Mouse (Mus musculus) right cerebral cortex, adult 2 months (tissue): ENCODE results near the gene Steap2.

Experiments
- DNase-seq, 2 experiments: peaks; one replicate each; pipeline ENCODE4 v3.0.0; 2021 to 2022; ENCODE audit warnings: low spot score in 2 of 2

Gene Steap2

GRCm38 (mm10) chr5:5664371-5664926, 29.9 kb downstream of the Steap2 start:
- no peak for DNase-seq

- DNase-seq, result peak; percentile 93 to 94
These were observed 30.6 kb downstream of the Steap2 start, which contains the start of gene Cfap69 for GRCm38 (mm10) chr5:5663655-5664370. Gene Cfap69 (minus strand): TSS chr5:5664239.

DNA sequence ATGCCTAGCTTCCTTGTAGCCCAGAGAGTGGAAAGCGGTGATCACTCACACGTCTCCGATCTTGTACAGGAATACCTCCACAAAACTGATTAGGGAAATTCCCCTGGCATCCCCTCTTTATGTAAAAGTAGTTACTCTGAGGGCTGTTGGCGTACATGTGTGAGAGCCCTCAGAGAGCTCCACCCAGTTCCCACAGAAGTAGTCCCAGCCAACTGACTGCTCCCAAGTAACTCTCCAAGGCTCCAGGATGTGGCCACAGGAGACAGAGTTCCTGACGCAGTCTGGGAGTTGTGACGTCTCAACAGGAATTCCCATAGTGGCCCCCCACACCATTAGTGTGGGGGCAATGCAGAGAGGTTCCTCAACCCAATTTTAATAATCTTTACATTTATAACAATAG, 31.3 kb downstream of the Steap2 start:
- DNase-seq, result no peak

DNA sequence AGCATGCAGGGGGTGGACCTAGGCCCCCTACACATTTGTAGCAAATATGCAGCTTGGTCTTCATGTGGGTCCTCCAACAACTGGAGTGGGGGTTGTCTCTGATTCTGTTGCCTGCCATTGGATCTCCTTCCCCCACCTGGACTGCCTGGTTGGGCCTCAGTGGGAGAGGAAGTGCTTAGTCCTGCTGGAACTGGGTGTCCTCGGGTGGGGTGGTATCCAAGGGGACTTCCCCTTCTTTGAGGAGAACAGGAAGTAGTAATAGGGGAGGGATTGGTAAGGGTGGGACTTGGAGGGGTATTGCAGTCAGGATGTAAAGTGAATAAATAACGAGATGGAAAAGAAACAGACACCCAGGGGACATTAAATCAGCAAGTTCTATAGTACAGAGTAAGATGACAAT, 35.7 kb downstream of the Steap2 start:
- no peak for DNase-seq

DNA sequence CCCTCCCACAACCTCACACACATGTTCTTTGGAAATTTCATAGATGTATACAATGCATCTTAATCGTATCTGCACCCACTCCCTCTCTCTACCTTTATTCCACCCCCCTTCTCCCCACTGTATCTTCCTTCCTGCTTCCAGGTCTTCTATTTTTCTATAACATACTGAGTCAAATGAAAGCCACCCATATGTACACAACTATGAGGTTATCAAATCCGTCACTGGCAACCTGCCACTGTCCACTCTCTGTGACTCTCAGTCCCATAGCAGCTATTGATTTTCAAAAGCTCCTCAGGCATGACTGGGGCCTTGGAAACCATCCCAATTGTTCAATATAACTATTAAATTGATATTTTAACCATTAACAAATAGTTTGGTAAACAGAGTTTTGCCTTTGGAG, 36.4 kb downstream of the Steap2 start:
- no peak for DNase-seq

DNA sequence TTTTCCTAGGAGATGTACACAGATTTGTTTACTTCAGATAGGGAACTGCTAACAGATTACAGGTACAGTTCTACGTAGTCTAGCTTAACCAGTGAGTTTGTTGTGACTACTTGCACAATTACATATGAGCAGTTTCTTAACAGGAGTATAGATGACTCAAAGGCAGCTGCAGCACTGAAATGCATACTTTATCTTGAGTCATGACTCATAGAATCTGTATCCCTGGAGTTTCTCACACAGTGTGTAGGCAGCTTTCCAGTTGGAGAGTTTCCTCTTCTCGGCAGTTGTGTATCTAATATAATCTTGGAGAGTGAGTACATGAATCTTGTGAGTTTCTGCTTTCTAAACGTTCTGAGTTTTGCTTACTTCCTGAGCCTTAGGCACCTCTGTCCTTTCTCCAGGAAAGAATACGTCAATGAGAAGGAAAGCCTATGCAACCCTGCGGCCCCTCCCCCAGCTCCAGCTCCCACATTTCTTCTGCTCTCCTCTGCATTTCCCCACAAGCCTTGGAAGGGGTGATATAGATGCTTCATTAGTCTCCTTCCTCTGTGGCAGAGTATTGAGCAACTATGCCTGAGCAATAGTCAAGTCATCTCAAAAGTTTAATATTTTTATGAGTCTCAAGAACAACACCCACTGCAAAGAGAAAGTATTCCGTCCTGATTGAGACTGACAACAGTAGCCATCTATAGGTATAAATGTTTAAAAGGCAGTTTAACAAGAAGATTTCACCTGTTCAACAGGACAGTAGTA, 45.4 kb downstream of the Steap2 start:
- peak; percentile 76 to 77 for DNase-seq

DNA sequence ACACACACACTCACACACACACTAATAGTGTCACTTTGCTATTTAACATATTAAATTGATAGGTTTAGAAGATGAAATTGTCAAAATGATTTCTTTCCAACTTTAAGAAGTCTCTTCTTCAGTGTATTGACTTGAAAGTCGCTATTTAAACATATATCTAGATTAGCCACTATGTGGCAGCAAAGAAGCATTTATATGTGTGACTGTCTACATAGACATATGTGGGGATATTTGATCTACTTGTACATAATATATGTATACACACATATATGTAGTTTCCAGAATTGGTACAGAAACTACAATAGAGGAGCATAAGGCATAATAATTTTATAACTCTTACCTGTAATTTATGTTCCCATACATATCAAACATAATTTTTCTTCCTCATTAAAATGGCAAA, 48.2 kb downstream of the Steap2 start:
- DNase-seq, result no peak

- no peak for DNase-seq
These were observed 55.9 kb downstream of the Steap2 start for GRCm38 (mm10) chr5:5638496-5638895.

GRCm38 (mm10) chr5:5625491-5625890, 68.9 kb downstream of the Steap2 start:
- DNase-seq, result no peak

DNA sequence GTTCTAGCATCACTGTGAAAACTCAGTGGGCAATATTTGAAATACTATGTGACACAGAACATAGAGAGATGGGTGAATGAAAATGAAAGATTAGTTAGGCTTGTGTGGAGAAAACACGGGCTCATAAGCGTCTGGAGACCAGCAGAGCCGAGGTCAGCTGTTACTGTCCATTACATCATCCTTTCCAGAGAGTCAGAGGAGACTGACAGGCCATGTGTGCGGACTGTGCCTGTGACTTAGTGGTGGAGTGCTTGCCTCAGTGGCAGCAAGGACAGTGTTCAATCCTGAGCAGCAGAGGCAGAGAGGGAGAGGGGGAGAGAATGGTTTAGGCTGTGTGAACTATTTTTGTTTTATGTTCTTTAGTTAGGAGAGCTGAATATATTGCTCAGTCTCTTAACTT, 76.0 kb downstream of the Steap2 start:
- DNase-seq, result no peak
